Mouse (Mus musculus): ENCODE data around the gene Gm10228. TPM values are rescaled to one million over a fixed set of nuclear protein-coding genes. Genes with fewer than 3 reads are reported as not detected.
"Not testable (repeated sequence)": the region's sequence is repeated elsewhere in the genome, so short reads cannot be mapped to it uniquely, and the experiment has no call there.

Gm10228 gene
- polyA plus RNA-seq (2015; fragmentation: Nextera tagmentation; extraction: Ambion mirVana): not detected in 2 replicates

DNA sequence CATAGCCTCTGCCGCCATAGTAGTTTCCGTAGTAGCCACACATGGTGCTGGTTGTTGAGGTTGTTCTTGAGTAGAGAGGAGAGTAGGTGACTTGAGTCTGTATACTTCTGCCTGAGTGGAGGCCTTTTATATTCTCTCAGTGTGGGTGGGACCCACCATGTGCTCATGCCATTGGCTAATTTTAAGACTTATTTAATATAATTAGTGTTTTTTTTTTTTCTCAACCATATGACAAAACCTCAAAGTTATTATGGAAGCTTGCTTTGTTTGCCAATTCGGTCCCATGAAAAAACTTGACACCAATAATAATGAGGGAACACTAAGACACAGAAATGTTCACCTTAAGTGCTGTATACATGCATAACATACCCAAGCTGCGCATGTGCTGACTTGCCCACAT, at the start of gene Gm10228:
Gene Gm10228, minus strand, starts transcription at position 101 of the 400 bp plus-strand sequence.
- ATAC-seq (ENCODE audit: low FRiP score, low TSS enrichment); H3K4me1 ChIP-seq (replicated peaks; ENCODE audit: control insufficient read depth, insufficient read depth); H3K27ac ChIP-seq (replicated peaks); H3K36me3 ChIP-seq (ENCODE audit: control insufficient read depth, insufficient read depth, low read length); H3K4me3 ChIP-seq (ENCODE audit: low read depth, low read length); H3K9me3 ChIP-seq (ENCODE audit: control insufficient read depth, low read length); H3K4me2 ChIP-seq (replicated peaks; ENCODE audit: low read depth); H3K9ac ChIP-seq (ENCODE audit: low read length); H3K27me3 ChIP-seq (ENCODE audit: control insufficient read depth, insufficient read depth, low read length); DNase-seq (ENCODE audit: low spot score): not testable (repeated sequence)
- WGBS: 84% methylated on average over 2 of the region's 4 CpGs

DNA sequence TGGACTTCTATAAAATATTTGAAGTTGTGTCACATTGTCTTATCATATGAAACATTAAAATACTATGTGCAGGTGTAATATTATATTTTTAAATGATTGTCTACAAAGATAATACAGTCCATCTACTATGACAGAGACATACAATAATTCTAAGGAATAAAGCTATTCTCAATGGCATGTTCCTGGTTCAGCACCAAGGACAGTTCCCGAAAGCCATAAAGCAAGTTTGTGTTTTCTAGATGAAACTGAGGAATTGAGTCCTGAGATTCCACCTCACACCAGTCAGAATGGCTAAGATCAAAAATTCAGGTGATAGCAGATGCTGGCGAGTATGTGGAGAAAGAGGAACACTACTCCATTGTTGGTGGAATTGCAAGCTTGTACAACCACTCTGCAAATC, 29.8 kb upstream of the Gm10228 start:
- not testable (repeated sequence) for H3K27me3 ChIP-seq (ENCODE audit: control insufficient read depth, insufficient read depth, low read length); H3K27ac ChIP-seq (replicated peaks); H3K4me3 ChIP-seq (ENCODE audit: low read depth, low read length); H3K36me3 ChIP-seq (ENCODE audit: control insufficient read depth, insufficient read depth, low read length); H3K4me1 ChIP-seq (replicated peaks; ENCODE audit: control insufficient read depth, insufficient read depth); H3K4me2 ChIP-seq (replicated peaks; ENCODE audit: low read depth); H3K9ac ChIP-seq (ENCODE audit: low read length); ATAC-seq (ENCODE audit: low FRiP score, low TSS enrichment); DNase-seq (ENCODE audit: low spot score); H3K9me3 ChIP-seq (ENCODE audit: control insufficient read depth, low read length)
- 53% methylated on average over 2 of the region's 2 CpGs for WGBS

DNA sequence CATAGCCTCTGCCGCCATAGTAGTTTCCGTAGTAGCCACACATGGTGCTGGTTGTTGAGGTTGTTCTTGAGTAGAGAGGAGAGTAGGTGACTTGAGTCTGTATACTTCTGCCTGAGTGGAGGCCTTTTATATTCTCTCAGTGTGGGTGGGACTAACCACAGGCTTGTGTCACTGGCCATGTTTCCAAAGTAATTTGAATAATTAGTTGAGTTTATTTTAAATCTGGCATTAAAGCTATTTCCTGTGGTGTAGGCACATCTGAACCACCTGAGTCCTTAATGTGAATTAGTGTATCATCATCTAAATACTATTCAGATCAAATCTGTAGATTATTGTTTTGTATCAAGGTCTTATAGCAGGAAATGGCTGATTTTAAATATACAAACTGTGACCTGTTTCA, 22.6 kb upstream of the Gm10228 start, which contains the start of gene 1110025L11Rik:
Gene 1110025L11Rik, minus strand, starts transcription at position 101 of the 400 bp plus-strand sequence.
- not testable (repeated sequence) for H3K4me3 ChIP-seq (ENCODE audit: low read depth, low read length); DNase-seq (ENCODE audit: low spot score); H3K4me1 ChIP-seq (replicated peaks; ENCODE audit: control insufficient read depth, insufficient read depth); H3K36me3 ChIP-seq (ENCODE audit: control insufficient read depth, insufficient read depth, low read length); ATAC-seq (ENCODE audit: low FRiP score, low TSS enrichment); H3K27me3 ChIP-seq (ENCODE audit: control insufficient read depth, insufficient read depth, low read length); H3K9ac ChIP-seq (ENCODE audit: low read length); H3K4me2 ChIP-seq (replicated peaks; ENCODE audit: low read depth); H3K27ac ChIP-seq (replicated peaks); H3K9me3 ChIP-seq (ENCODE audit: control insufficient read depth, low read length)
- WGBS: no CpG with 5 or more reads among the region's 2 CpGs

DNA sequence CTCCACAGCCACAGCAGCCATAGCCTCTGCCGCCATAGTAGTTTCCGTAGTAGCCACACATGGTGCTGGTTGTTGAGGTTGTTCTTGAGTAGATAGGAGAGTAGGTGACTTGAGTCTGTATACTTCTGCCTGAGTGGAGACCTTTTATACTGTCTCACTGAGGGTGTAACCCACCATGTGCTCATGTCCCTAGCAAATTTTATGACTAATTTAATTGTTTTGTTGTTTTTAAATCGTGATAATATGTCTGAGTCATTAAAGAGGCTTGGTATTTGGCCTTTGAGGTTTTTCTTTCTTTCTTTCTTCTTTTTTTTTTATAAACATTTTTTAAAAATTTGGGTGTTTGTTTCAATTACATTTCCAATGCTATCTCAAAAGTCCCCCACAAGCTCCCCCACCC, 6.5 kb upstream of the Gm10228 start, which contains the start of gene Krtap6-5:
Gene Krtap6-5, minus strand, starts transcription at position 101 of the 400 bp plus-strand sequence.
- H3K9me3 ChIP-seq (ENCODE audit: control insufficient read depth, low read length): no peaks in the 10 kb centered on the region
- ATAC-seq (ENCODE audit: low FRiP score, low TSS enrichment) (no peak), DNase-seq (ENCODE audit: low spot score) (no peak)
- H3K4me2 ChIP-seq (replicated peaks; ENCODE audit: low read depth): no peak within 1 kb of the TSS
- TF ChIP-seq EP300 (optimal IDR thresholded peaks at IDR 0.05): no peak
- TF ChIP-seq CTCF (IDR thresholded peaks at IDR 0.05; ENCODE audit: low read depth): no peak
- no peak within 1 kb of the TSS for H3K4me3 ChIP-seq (ENCODE audit: low read depth, low read length)
- WGBS: 80% methylated on average over 3 of the region's 3 CpGs
- no peak within 1 kb of the TSS for H3K27ac ChIP-seq (replicated peaks)
- no peaks in the 10 kb centered on the region for H3K27me3 ChIP-seq (ENCODE audit: control insufficient read depth, insufficient read depth, low read length)
- H3K36me3 ChIP-seq (ENCODE audit: control insufficient read depth, insufficient read depth, low read length): no peaks in the 10 kb centered on the region
- H3K9ac ChIP-seq (ENCODE audit: low read length): no peak within 1 kb of the TSS
- H3K4me1 ChIP-seq (replicated peaks; ENCODE audit: control insufficient read depth, insufficient read depth): no peaks in the 10 kb centered on the region

DNA sequence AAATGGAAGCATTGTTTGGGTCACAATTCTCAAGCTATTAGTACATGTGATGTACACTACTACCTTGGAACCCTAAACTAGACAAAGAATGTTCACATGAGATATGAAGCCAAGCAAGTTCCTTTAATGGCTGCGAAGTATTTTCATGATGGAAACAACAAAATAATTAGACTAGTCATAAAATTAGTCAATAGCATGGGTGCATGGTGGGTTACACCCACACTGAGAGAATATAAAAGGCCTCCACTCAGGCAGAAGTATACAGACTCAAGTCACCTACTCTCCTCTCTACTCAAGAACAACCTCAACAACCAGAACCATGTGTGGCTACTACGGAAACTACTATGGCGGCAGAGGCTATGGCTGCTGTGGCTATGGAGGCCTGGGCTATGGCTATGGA, 9.9 kb downstream of the Gm10228 start, which contains the start of gene Krtap6-1:
Gene Krtap6-1, plus strand, starts transcription at position 301 of the 400 bp plus-strand sequence.
- H3K4me2 ChIP-seq (replicated peaks; ENCODE audit: low read depth); H3K4me3 ChIP-seq (ENCODE audit: low read depth, low read length); H3K9me3 ChIP-seq (ENCODE audit: control insufficient read depth, low read length); ATAC-seq (ENCODE audit: low FRiP score, low TSS enrichment); H3K4me1 ChIP-seq (replicated peaks; ENCODE audit: control insufficient read depth, insufficient read depth); H3K27ac ChIP-seq (replicated peaks); H3K36me3 ChIP-seq (ENCODE audit: control insufficient read depth, insufficient read depth, low read length); H3K9ac ChIP-seq (ENCODE audit: low read length); DNase-seq (ENCODE audit: low spot score); H3K27me3 ChIP-seq (ENCODE audit: control insufficient read depth, insufficient read depth, low read length): not testable (repeated sequence)
- 86% methylated on average over 3 of the region's 3 CpGs for WGBS

DNA sequence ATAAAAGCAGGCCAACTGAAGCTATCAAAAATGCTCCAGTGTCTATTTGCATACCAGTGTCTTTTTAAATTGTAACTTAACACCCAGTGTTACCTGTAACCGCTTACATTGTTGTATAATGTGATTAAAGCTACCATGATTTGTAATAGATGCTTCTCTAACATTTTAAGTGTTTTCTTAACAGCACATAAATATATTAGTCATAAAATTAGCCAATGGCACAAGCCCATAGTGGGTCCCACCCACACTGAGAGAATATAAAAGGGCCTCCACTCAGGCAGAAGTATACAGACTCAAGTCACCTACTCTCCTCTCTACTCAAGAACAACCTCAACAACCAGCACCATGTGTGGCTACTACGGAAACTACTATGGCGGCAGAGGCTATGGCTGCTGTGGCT, 26.3 kb downstream of the Gm10228 start, which contains the start of gene Gm10229:
Gene Gm10229, plus strand, starts transcription at position 301 of the 400 bp plus-strand sequence.
- DNase-seq (ENCODE audit: low spot score): not testable (repeated sequence)

More for the DNA sequence above, 26.3 kb downstream of the Gm10228 start, which contains the start of gene Gm10229:
- not testable (repeated sequence) for H3K27me3 ChIP-seq (ENCODE audit: control insufficient read depth, insufficient read depth, low read length); ATAC-seq (ENCODE audit: low FRiP score, low TSS enrichment); H3K4me3 ChIP-seq (ENCODE audit: low read depth, low read length); H3K9ac ChIP-seq (ENCODE audit: low read length); H3K4me2 ChIP-seq (replicated peaks; ENCODE audit: low read depth); H3K9me3 ChIP-seq (ENCODE audit: control insufficient read depth, low read length); H3K27ac ChIP-seq (replicated peaks); H3K4me1 ChIP-seq (replicated peaks; ENCODE audit: control insufficient read depth, insufficient read depth); H3K36me3 ChIP-seq (ENCODE audit: control insufficient read depth, insufficient read depth, low read length)
- WGBS: 76% methylated on average over 1 of the region's 3 CpGs
